Mouse (Mus musculus): ENCODE measurements at regions not wholly inside any gene's neighbourhood (a gene's known extent, or its start where the extent isn't known, plus 50 kb on each side); places are given as distances from the start of the nearest gene placed in this dataset.

GRCm38 (mm10) chr2:75329598-75329997, 329.5 kb upstream of the Hnrnpa3 start:
- TF ChIP-seq CTCF (IDR thresholded peaks at IDR 0.05; ENCODE audit: low read depth, low read length) (no peak), GATA1 (IDR thresholded peaks at IDR 0.05; ENCODE audit: borderline replicate concordance, low read length) (no peak), POLR2AphosphoS5 (IDR thresholded peaks at IDR 0.05; ENCODE audit: insufficient replicate concordance, low read depth, low read length) (no peak)

Measured in G1E (cell line).